Mouse (Mus musculus) Patski (cell line): ENCODE data around the gene 4930503E14Rik. TPM values are rescaled to one million over a fixed set of nuclear protein-coding genes. Genes with fewer than 3 reads are reported as not detected.
"Not testable (repeated sequence)": the region's sequence is repeated elsewhere in the genome, so short reads cannot be mapped to it uniquely, and the experiment has no call there.

Experiments
- ATAC-seq: fragments of 100-300 bp; one replicate; pipeline ENCODE4 v1.8.0; 2021
- CTCF ChIA-PET: fragments of 350-600 bp; sonication (Branson Sonifier 250); formaldehyde crosslinking; loops from one replicate; lab custom pipeline; 2022; ENCODE audit warnings: inconsistent platforms; lab: Charles Lee
- POLR2A ChIA-PET: fragments of 350-600 bp; sonication (Branson Sonifier 250); formaldehyde crosslinking; loops from one replicate; lab custom pipeline; 2022; ENCODE audit warnings: antibody characterized with exemption, inconsistent platforms; lab: Charles Lee
- DNase-seq: peaks from one replicate; pipeline ENCODE4 v3.0.0-alpha.2; 2011; ENCODE audit warnings: low read depth, low spot score
- H3K27me3 ChIP-seq: fragments of 371-371 bp; one replicate; pipeline ENCODE4 v1.5.1; 2021
- CTCF ChIP-seq: fragments of 100-300 bp; IDR thresholded peaks from one replicate; pipeline ENCODE4 v1.5.1; 2021
- in situ Hi-C: fragments of 300-500 bp; cut with MboI; formaldehyde crosslinking; loops from 3 replicates; pipeline ENCODE4 v1.11.1; 2018; ENCODE audit warnings: low pct_unique_long_range_greater_than_20kb, mixed read lengths
- polyA plus RNA-seq: library from polyadenylated mRNA; unstranded; gene quantifications from one replicate; pipeline ENCODE4 v1.2.3, GENCODE M21; 2021

4930503E14Rik gene
- 0.14 TPM for polyA plus RNA-seq

- POLR2A ChIA-PET, H3K27me3 ChIP-seq, DNase-seq, CTCF ChIA-PET, ATAC-seq, in situ Hi-C loops: not testable (repeated sequence)
Measured at GRCm38 (mm10) chr14:44213154-44213553, at the start of gene 4930503E14Rik. 4930503E14Rik (minus strand) TSS chr14:44213254.

GRCm38 (mm10) chr14:44248039-44248438 lies 35.0 kb upstream of the 4930503E14Rik start:
- TF ChIP-seq CTCF: no peak
- DNase-seq: no peak
- in situ Hi-C loops: no loop called here
- CTCF ChIA-PET: no interaction called here
- ATAC-seq: no peak
- POLR2A ChIA-PET: no interaction called here
- H3K27me3 ChIP-seq: no peaks in the 10 kb centered on the region

- ATAC-seq, H3K27me3 ChIP-seq, POLR2A ChIA-PET, CTCF ChIA-PET, in situ Hi-C loops, DNase-seq: not testable (repeated sequence)
Measured at GRCm38 (mm10) chr14:44197361-44197760, 15.7 kb downstream of the 4930503E14Rik start, which contains the start of gene Gm8212. Gm8212 (plus strand) TSS chr14:44197661.

- CTCF ChIA-PET, ATAC-seq, H3K27me3 ChIP-seq, POLR2A ChIA-PET, in situ Hi-C loops, DNase-seq: not testable (repeated sequence)
Measured at GRCm38 (mm10) chr14:44123551-44123950, 89.5 kb downstream of the 4930503E14Rik start, which contains the start of gene Gm3327. Gm3327 (plus strand) TSS chr14:44123851.

Other genes starting within 250 kb of the 4930503E14Rik start
- gene Ang6, start 211.0 kb downstream of the 4930503E14Rik start, polyA plus RNA-seq: not detected
- gene Ear2, start 110.6 kb downstream of the 4930503E14Rik start, polyA plus RNA-seq: not detected
- not detected for gene Gm3327, start 89.4 kb downstream of the 4930503E14Rik start, polyA plus RNA-seq
- not detected for gene Gm8212, start 15.6 kb downstream of the 4930503E14Rik start, polyA plus RNA-seq
- gene Gm8220, start 72.3 kb upstream of the 4930503E14Rik start, polyA plus RNA-seq: not detected
- gene Gm5930, start 125.3 kb upstream of the 4930503E14Rik start, polyA plus RNA-seq: 0.12 TPM
- gene Gm8229, start 152.1 kb upstream of the 4930503E14Rik start, polyA plus RNA-seq: not detected
- gene Gm3371, start 197.4 kb upstream of the 4930503E14Rik start, polyA plus RNA-seq: not detected
- not detected for gene Gm8232, start 220.4 kb upstream of the 4930503E14Rik start, polyA plus RNA-seq